Mouse (Mus musculus) brain, adult 2 months (tissue): ENCODE measurements around the gene Igfbp1.
"Not testable (repeated sequence)": the region's sequence is repeated elsewhere in the genome, so short reads cannot be mapped to it uniquely, and the experiment has no call there.

Source experiments
- DNase-seq: peaks from one replicate; pipeline ENCODE4 v3.0.0; 2011; ENCODE audit warnings: low read depth, low spot score

Gene Igfbp1

DNA sequence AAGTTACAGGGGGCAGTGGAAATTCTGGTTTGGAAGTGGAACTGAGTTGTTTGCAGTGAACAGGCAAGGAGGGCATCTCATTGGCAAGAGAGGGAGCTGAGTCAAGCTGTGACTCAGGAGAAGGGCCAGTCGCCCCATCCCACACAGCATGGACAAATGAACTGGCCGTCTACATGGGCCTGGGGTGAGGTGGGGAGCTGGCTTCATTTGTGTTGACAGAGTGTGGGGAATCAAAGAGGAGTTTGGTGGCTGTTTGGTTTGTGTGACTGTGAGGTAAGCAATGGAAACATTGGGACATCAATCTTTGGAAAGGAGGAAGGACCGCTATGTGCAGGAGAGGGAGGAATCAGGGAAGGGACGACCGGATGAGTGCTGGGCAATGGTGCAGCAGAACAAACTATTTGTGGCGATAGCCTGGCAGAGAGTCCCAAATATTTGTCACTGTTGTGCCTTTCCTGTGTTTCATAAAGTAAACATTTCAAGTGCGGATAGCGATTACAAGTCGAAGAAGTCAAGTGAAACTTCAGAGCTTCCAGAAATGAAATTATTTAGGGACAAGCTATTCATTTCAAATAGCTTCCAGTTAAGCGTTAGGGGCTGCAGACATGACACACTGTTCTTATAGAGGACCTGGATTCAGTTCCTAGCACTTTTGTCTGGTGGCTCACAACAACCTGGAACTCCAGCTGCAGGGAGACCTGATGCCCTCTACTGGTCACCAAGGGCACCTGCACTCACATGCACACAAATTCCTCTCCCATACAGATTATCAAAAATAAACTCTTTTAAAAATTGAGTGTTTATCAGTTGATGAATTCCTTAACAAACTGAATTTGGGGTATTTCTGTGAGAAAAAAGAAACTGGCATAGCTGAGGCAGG lies 2.9 kb upstream of the Igfbp1 start:
- no peak for DNase-seq

DNA sequence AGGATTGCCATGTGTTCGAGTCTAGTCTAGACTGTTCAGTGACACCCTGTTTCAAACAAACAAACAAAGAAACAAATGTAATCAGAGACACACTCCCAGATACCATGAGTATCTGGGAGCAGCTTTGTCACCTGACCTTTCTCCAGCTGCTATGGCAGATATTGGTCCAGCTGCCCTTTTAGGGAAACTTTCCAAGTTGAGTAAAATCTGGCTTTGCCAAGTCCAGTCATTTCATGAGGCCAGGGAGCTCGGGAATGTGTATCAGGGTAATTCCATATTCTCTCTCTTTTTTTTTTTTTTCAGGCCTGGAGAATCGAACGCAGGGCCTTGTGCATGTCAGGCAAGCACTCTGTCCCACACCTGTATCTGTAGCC lies 2.3 kb upstream of the Igfbp1 start:
- no peak for DNase-seq

GRCm38 (mm10) chr11:7198006-7198405 lies 424 bp downstream of the Igfbp1 start:
- DNase-seq = no peak

DNA sequence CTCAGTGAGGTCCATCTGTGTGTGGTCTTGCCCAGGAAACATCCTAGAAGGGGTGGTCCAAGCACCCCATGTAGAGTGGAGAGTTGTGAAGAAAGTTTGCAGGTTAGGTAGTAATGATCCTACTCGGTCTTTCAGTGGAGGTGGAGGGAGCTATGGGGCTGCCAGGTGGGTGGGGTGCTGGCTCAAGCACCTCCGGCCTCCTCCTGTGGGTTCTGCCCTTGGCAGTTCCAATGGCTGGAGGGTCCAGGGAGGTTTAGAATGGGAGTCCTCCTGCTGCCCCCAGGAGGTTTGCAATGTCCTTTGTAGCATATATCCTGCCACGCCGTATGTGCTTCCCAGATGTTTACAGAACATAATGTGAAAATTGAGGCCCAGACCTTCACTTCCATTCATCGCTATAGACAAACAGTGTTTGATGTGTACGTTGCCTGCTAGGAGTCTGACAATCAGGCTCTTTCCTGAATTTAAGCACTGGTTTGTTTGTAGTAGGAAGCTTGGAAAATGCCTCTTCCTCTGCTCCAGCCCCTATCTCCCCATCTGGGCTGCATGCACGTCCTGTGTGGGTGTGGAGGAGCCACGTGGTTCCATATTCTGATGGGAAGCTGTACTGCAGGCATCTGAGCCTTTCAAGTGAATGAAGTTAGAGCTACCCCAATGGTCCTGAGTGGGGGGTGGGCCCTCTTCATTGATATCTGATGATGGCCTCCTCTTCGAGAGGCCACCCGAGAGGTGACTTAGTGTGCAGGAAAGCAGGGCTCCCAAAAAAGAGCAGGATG lies 1.1 kb downstream of the Igfbp1 start:
- no peak for DNase-seq

DNA sequence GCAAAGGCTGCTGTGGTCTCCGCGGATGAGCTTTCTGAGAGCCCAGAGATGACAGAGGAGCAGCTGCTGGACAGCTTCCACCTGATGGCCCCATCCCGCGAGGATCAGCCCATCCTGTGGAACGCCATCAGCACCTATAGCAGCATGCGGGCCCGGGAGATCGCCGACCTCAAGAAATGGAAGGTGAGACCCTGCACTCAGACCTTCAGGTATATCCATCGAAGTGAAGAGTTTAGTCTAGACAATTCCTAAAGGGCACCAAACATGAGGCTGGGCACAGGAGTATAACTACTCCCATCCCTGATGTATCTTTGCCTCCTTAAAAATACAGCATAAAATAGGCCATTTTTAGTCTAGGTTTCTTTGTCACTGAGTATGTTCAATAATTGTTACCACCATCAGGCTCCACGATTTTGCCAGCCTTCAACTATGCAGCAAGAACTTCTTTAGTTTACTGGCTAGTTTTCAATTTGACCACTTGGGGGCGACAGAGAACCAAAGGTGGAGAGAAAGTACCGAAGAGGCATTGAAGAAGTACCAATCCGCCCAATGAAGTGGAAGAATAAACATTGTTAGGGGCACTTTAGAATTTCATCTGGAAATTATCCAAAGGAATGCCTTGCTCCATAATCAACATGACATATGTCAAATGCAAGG lies 2.3 kb downstream of the Igfbp1 start:
- peak; percentile 78 for DNase-seq

DNA sequence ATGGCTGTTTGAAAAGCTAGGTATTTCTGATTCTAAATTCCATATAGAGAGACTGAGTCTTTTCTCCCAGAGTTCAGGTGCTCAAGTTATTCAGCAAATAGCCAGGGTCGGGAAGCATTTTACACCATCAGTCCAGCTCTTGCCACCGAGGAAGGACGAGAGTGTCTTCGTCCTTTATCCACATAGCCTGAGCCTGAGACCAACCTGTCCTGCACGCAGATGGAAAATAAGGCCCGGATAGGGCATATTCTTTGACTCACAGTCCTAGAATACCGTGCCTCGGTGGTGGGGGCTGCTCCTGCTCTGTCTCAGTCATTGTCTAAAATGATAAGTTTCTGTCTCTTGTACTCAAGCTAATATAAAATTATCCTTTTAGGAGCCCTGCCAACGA lies 2.8 kb downstream of the Igfbp1 start:
- DNase-seq = no peak

DNA sequence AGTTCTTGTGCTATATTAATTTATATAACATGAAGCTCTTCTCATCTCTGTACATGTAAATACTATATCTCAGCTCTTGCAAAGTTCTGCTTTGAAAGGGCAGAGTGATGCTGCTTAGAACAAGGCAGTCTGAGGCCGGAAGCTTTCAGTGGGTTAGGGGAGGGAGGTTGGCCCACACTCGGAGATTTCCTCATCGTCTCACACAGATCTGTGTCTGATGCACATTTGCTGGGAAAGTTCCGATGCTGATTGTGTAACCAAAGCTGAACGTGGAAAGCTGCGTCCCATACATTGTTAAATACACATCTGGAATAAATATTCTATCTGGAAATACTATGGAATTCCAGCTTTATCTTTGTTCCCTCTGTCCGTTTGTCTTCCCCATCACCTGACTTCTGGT lies 4.6 kb downstream of the Igfbp1 start:
- DNase-seq = no peak

GRCm38 (mm10) chr11:7203846-7204245 lies 6.3 kb downstream of the Igfbp1 start:
- DNase-seq = no peak

- DNase-seq = peak; percentile 78
Measured at GRCm38 (mm10) chr11:7210343-7210742, 12.8 kb downstream of the Igfbp1 start.

GRCm38 (mm10) chr11:7211211-7211610 lies 13.6 kb downstream of the Igfbp1 start:
- no peak for DNase-seq

- no peak for DNase-seq
Measured at GRCm38 (mm10) chr11:7212126-7212798, 14.7 kb downstream of the Igfbp1 start.

- DNase-seq = no peak
Measured at GRCm38 (mm10) chr11:7213161-7213500, 15.5 kb downstream of the Igfbp1 start.

GRCm38 (mm10) chr11:7213501-7214341 lies 16.1 kb downstream of the Igfbp1 start, which contains the start of gene Igfbp3:
TSS of gene Igfbp3 (minus strand) at chr11:7213923.
- peak; percentile 91 for DNase-seq

- DNase-seq = peak; percentile 40
Measured at GRCm38 (mm10) chr11:7214342-7214660, 16.7 kb downstream of the Igfbp1 start.

- DNase-seq = peak; percentile 84
Measured at GRCm38 (mm10) chr11:7214761-7215160, 17.2 kb downstream of the Igfbp1 start.

- peak; percentile 69 for DNase-seq
Measured at GRCm38 (mm10) chr11:7215703-7216102, 18.1 kb downstream of the Igfbp1 start.

- not testable (repeated sequence) for DNase-seq
Measured at GRCm38 (mm10) chr11:7221826-7222225, 24.2 kb downstream of the Igfbp1 start.

DNA sequence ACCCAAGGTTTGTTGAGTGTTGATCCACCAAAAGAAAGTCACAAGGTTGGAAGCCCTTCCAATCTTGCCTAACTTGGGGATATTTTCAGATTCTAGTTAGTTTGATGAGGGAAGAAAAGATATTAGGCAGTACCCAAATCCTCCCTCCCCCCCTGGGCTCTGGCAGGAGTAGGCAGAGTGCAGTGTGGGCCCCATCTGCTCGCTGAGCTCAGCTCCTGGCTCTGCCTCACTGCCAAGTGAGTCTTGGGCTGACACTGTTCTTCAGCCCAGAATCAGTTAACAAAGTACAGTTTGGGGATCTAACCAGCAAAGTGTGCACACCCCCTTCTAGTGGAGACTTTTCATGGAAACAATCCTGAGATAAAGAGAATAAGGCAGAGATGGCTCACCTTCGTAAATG lies 28.6 kb downstream of the Igfbp1 start:
- peak; percentile 77 for DNase-seq

DNA sequence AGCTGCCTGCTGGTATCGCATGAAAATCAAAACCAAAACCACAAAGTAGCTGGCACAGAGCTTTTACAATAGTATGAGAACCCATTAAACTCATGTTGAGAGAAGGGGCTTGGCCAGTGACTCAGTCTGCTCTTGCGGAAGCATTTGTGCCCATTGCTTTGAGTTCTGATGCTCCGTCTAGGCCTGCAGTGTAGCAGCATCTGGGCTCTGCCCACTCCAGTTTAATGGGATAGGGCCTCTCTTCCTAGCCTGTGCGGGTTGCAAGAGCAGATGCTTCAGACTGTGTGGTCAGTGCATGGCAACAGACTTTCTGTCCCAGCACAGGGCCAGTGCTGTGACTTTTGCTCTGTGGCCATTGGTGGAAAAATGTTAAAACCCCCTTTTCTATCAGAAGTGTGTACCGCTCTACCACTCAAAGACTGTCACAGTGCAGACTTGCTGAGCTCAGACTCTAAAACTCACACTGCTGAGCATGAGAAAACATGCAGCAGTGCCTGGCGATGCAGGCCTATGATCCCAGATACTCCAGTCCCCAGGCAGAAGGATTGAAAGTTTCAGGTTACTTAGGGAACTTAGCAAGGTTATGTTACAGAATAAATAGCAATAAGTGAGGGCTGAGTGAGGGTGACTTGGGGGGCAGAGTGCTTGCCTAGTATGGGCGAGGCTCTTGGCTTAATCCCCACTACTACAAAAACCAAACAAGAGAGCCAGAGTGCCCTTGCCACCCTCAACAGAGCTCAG lies 29.4 kb downstream of the Igfbp1 start:
- DNase-seq = no peak

DNA sequence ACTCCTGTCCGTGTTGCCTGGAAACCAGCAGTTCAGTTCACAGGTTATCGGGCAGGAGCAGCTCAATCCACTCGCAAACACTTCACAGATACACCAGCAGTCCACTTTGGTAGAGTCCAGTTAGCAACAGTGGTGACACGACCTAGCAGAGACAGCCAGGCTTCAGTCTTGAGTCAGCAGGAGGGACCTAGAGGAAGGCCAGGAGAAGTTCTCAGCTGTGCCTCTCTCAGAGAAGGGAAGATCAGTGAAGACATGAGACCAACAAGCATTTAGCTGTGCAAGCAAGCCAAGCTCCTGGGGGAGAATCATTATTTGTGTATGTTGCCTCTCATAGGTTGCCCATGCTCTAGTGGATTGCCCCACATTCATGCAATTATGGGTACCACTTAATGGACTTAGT lies 30.5 kb downstream of the Igfbp1 start:
- DNase-seq = no peak
